Comparison of ENCODE assay signal across 23 mouse cellular contexts in genomic region chr10:68806328-68806727, GRCm38 (mm10).
DNase-seq lines count a peak whose midpoint lies in the region; ATAC-seq and TF ChIP-seq lines count a peak whose summit lies in the region.
"Had no signal": no experiment of that assay in that cellular context is flagged by ENCODE, and none has a peak within 500 bp of the region (broad histone marks: within the 10 kb centered on the region; RNA-seq: fewer than 3 reads in every experiment).

No protein-coding gene starts in this region.

- H3K4me2 ChIP-seq in hindbrain, embryonic 14.5 days (replicated peaks): no peak overlapping the region
- H3K4me2 ChIP-seq: hindbrain, embryonic 15.5 days; intestine, embryonic 15.5 days; limb, embryonic 13.5 days; lung, embryonic 14.5 days; midbrain, embryonic 15.5 days had no signal

- H3K4me3 ChIP-seq in hindbrain, embryonic 14.5 days (replicated peaks; ENCODE audit: low read length): no peak overlapping the region
- H3K4me3 ChIP-seq in hindbrain, embryonic 10.5 days: no peak overlapping the region
- H3K4me3 ChIP-seq: hindbrain, embryonic 15.5 days; intestine, embryonic 15.5 days; limb, embryonic 13.5 days; midbrain, embryonic 15.5 days; myocyte had no signal

- H3K36me3 ChIP-seq in hindbrain, embryonic 14.5 days (replicated peaks; ENCODE audit: control insufficient read depth, insufficient read depth): no peaks in the 10 kb centered on the region
- no peaks in the 10 kb centered on the region for H3K36me3 ChIP-seq in hindbrain, embryonic 10.5 days
- H3K36me3 ChIP-seq: G1E; hindbrain, embryonic 15.5 days; intestine, embryonic 15.5 days; limb, embryonic 13.5 days; midbrain, embryonic 15.5 days had no signal

- no peak overlapping the region for H3K27ac ChIP-seq in hindbrain, embryonic 14.5 days
- H3K27ac ChIP-seq in hindbrain, embryonic 10.5 days: no peak overlapping the region
- H3K27ac ChIP-seq: hindbrain, embryonic 15.5 days; intestine, embryonic 15.5 days; limb, embryonic 13.5 days; liver, embryonic 14.5 days; midbrain, embryonic 15.5 days had no signal

- ATAC-seq in hindbrain, embryonic 14.5 days (ENCODE audit: low FRiP score): peak; percentile 43; the same call in 1 of the 2 replicates
- ATAC-seq: intestine, embryonic 15.5 days; midbrain, embryonic 15.5 days; Patski had no signal

- H3K27me3 ChIP-seq in hindbrain, embryonic 14.5 days (ENCODE audit: control insufficient read depth, insufficient read depth, low read length): no peaks in the 10 kb centered on the region
- H3K27me3 ChIP-seq in hindbrain, embryonic 10.5 days (ENCODE audit: insufficient read depth, poor library complexity, severe bottlenecking): no peaks in the 10 kb centered on the region
- H3K27me3 ChIP-seq: CH12.LX; hindbrain, embryonic 15.5 days; intestine, embryonic 15.5 days; limb, embryonic 13.5 days; midbrain, embryonic 15.5 days; Patski had no signal

- no peaks in the 10 kb centered on the region for H3K9me3 ChIP-seq in hindbrain, embryonic 14.5 days (ENCODE audit: control insufficient read depth, low read length)
- no peaks in the 10 kb centered on the region; the same call in 1 of the 2 replicates for H3K9me3 ChIP-seq in hindbrain, embryonic 10.5 days
- H3K9me3 ChIP-seq: hindbrain, embryonic 15.5 days; intestine, embryonic 15.5 days; limb, embryonic 13.5 days; midbrain, embryonic 15.5 days had no signal

- WGBS in hindbrain, embryonic 14.5 days: 46% methylated on average over 1 of the region's 1 CpGs
- 82% methylated on average over 1 of the region's 1 CpGs for WGBS in hindbrain, embryonic 10.5 days

- TF ChIP-seq CTCF in brain, embryonic 14.5 days (IDR thresholded peaks at IDR 0.05; ENCODE audit: borderline replicate concordance, extremely low read depth, insufficient read depth, insufficient read length): no peak

- no peak overlapping the region for H3K9ac ChIP-seq in hindbrain, embryonic 14.5 days
- H3K9ac ChIP-seq: hindbrain, embryonic 15.5 days; intestine, embryonic 15.5 days; limb, embryonic 13.5 days; liver, embryonic 14.5 days; lung, embryonic 14.5 days; midbrain, embryonic 15.5 days had no signal

- no peaks in the 10 kb centered on the region for H3K4me1 ChIP-seq in hindbrain, embryonic 14.5 days (replicated peaks; ENCODE audit: control insufficient read depth, insufficient read depth, low read length)
- H3K4me1 ChIP-seq in hindbrain, embryonic 10.5 days (replicated peaks): no peaks in the 10 kb centered on the region
- H3K4me1 ChIP-seq: hindbrain, embryonic 15.5 days; intestine, embryonic 15.5 days; limb, embryonic 13.5 days; midbrain, embryonic 15.5 days had no signal

- TF ChIP-seq POLR2A in brain, embryonic 14.5 days (IDR thresholded peaks at IDR 0.05; ENCODE audit: borderline replicate concordance, extremely low read depth, insufficient read depth, insufficient read length, poor library complexity, severe bottlenecking): no peak

- DNase-seq in hindbrain, embryonic 14.5 days (ENCODE audit: low spot score): no peak
- no peak for DNase-seq in hindbrain, embryonic 10.5 days (ENCODE audit: low spot score)
- DNase-seq in layer of hippocampus, adult 9-11 months: peak; percentile 7
- DNase-seq in layer of hippocampus, adult 11-12 months (ENCODE audit: low spot score): no peak
- peak; percentile 60 for DNase-seq in brain, embryonic 14.5 days (ENCODE audit: low read depth)
- peak; percentile 71 for DNase-seq in retina, postnatal 1 day
- no peak for DNase-seq in right cerebral cortex, postnatal 14 days
- DNase-seq: adrenal gland, postnatal 36 days; B cell, adult 2 months; cerebellum, adult 11-12 months; cerebellum, postnatal 10 days; kidney, postnatal 14 days; lung, embryonic 14.5 days; thymus, postnatal 14 days had no signal

Comparison
In these comparisons a context has a peak if more than half of its experiments do, and no peak if none do; other contexts are left out.
1. DNase-seq: peak in layer of hippocampus, adult 9-11 months (single experiment), brain, embryonic 14.5 days (single experiment) and retina, postnatal 1 day (single experiment); none in hindbrain, embryonic 14.5 days (single experiment), hindbrain, embryonic 10.5 days (single experiment), layer of hippocampus, adult 11-12 months (single experiment) and right cerebral cortex, postnatal 14 days (single experiment).